Mouse (Mus musculus): ENCODE data around the gene Myh1. TPM values are rescaled to one million over a fixed set of nuclear protein-coding genes. Genes with fewer than 3 reads are reported as not detected.

The Myh1 gene
- total RNA-seq, 1 experiment from 2014 or later = 0.12 TPM

DNA sequence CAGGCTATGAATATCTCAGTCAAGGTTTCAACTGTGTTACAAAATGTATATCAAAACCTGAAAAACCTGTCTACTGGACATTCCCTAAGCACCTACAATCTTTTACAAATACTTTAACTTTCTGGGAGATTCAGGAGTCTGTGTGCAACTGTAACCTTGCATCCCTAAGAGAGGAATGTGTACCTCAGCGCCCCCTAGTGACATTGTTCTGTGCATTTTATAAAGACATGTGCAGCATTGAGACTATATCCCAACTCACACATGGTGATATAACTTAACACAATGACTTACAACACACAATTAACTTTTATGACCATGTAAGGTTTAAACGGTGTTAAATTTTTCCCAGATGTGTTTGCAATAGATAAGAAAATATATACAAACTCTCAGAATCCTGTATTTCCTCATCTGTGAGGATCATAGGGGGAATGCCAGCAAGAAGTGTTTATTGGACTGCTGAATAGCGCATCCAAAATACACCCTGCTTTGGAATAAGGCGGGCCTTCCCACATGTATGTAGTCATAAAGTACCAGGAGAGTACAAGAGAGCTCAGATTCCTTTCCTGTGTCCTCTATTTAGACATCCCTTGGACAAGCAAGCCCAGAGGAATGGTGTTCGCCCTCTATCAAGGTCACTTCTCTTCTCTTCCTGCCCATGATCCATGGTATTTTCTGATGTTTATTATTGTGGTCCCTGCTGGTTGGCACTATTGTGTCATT is 35.9 kb downstream of the Myh1 start:
- peak; percentile 34 for DNase-seq

DNA sequence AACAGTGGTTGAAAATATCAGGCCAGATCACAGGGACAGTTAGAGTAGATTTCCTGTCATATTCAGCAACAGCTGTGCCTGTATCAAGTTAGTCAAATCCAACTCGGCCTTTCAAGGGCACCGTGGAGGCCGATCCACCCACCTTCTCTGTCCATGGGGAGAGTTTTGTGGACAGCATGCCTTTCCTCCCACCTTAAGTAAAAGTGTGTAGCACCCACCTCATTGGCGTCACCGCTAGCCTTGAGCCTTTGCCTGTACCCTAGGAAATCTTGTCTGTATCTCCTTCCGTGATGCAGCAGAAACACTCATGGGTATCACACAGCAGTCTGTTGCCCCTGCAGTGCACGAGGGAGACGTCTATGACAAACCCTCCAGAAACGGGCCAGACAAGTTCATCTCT is 36.9 kb downstream of the Myh1 start:
- DNase-seq = no peak

DNA sequence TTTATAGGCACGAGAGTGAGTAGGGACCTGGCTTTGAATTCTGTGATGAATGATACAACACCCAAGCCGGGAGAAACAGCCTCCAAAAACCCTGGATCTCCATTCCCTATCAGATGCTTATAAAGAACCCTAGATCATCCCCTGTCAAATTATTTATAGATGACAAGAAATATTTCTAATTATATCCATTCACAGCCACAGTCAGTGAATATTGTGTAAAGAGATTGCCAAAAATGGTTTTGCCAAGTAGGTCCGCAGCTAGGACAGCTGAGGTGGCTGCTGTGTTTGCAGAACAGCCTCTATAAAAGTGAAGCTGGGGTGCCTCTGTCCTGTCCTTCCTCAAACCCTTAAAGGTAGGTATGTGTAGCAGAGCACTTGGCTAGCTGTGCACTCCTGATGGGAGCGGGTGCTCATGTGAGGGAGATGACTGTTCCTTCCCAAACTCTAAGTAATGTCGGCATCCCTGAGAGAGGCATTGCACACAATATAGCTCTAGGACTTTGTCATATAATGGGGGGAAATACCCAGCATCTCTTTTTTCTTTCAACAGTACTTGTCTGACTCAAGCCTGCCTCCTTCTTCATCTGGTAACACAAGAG is 37.7 kb downstream of the Myh1 start, which contains the start of gene Myh4:
Gene Myh4 (plus strand): TSS at position 549 of the 599 bp plus-strand sequence.
- no peak for DNase-seq

DNA sequence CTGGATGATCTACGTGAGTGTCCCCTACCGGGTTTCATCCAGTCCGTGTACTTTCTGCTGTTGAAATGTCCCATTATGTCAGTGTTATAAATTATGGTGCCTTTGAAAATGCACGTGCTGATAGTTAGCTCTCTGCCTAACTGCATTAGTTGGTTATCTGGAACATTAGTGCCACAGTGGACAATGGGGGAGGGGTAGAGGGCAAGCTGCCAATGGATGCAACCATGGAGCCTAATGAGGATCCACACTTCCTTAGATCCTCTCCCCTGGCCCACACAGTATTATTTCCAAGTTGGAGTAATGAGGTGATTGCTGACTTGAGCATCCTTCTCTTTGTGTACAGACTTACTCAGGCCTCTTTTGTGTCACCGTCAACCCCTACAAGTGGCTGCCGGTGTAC is 41.2 kb downstream of the Myh1 start:
- DNase-seq = no peak

DNA sequence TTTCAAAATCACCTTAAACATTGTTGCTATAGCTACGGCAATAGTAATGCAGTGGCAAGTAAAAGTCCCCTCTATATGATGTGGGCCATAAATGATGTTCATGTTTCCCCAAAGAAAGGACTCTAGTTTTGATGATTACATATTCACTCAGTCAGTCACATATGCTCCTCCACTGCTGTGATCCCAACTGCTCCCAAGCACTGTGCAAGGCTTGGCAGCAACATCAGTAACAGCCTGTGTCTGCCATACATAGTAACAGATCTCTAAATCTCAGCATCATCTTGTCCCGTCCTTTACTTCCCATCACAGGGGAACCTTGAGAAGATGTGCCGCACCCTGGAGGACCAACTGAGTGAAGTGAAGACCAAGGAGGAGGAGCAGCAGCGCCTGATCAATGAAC is 53.8 kb downstream of the Myh1 start:
- no peak for DNase-seq

DNA sequence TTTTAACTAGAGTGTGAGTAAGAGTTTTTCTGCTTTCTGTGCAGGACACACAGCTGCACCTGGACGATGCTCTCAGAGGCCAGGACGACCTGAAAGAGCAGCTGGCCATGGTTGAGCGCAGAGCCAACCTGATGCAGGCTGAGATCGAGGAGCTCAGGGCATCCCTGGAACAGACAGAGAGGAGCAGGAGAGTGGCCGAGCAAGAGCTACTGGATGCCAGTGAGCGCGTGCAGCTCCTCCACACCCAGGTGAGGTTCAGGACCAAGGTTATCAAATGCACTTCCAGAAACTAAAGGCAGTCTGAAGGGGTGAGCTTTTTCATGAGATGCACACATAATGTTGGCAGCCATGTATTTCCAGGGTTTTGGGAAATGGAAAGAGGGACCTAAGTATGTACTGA is 57.2 kb downstream of the Myh1 start:
- DNase-seq = no peak

DNA sequence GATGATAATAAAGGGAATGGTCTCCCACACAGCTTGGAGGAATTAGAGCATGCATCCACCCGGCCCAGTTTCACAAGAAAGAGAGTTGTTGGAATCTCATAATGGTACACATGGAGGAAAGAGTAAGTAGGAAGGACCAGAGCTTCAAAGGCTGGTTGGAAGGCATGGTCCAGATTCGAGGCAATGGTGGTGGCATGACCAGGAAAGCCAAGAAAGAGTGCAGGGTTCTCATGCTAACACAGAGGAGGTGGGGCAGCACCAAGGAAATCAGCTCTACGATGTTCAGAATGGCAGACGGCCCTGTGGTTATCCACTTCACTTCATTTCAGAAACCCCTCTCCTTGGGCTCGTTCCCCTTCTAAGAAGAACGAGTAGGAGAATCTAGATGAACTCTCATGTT is 61.1 kb downstream of the Myh1 start:
- DNase-seq = no peak

Other genes with a start within 250 kb of the Myh1 start
- not detected in 2 replicates for gene Tmem238l, start 243.4 kb upstream of the Myh1 start, total RNA-seq (2021)
- gene Tmem220, start 174.9 kb upstream of the Myh1 start, total RNA-seq (2021) = 6.8 and 7.0 TPM in 2 replicates
- gene Adprm, start 147.5 kb upstream of the Myh1 start, total RNA-seq (2021) = 26.2 and 27.3 TPM in 2 replicates
- gene Sco1, start 147.4 kb upstream of the Myh1 start, total RNA-seq (2021) = 19.9 and 21.0 TPM in 2 replicates
- not detected in 2 replicates for gene Myh3, start 121.8 kb upstream of the Myh1 start, total RNA-seq (2021)
- gene Myh2, start 29.0 kb upstream of the Myh1 start, total RNA-seq (2021) = not detected in 2 replicates
- 0.33 TPM in 1 of 2 replicates, not detected in the other for gene Myh4, start 38.0 kb downstream of the Myh1 start, total RNA-seq (2021)
- not detected in 2 replicates for gene Myh8, start 77.1 kb downstream of the Myh1 start, total RNA-seq (2021)
- not detected in 2 replicates for gene Myh13, start 121.6 kb downstream of the Myh1 start, total RNA-seq (2021)